Mouse (Mus musculus): ENCODE data around the gene Cacnb4.

Cacnb4 gene

GRCm38 (mm10) chr2:52470044-52470560 lies 206.5 kb downstream of the Cacnb4 start:
- no peak for DNase-seq

GRCm38 (mm10) chr2:52467629-52468028 lies 209.0 kb downstream of the Cacnb4 start:
- no peak for DNase-seq

GRCm38 (mm10) chr2:52461206-52461967 lies 215.2 kb downstream of the Cacnb4 start:
- no peak for DNase-seq

- no peak for DNase-seq
Measured at GRCm38 (mm10) chr2:52455606-52456479, 220.8 kb downstream of the Cacnb4 start.

- DNase-seq, result no peak
Measured at GRCm38 (mm10) chr2:52449818-52450217, 226.8 kb downstream of the Cacnb4 start.

- DNase-seq, result no peak
Measured at GRCm38 (mm10) chr2:52448916-52449315, 227.7 kb downstream of the Cacnb4 start.

- DNase-seq, result no peak
Measured at GRCm38 (mm10) chr2:52446648-52447047, 230.0 kb downstream of the Cacnb4 start.

GRCm38 (mm10) chr2:52442125-52442524 lies 234.5 kb downstream of the Cacnb4 start:
- DNase-seq, result no peak

GRCm38 (mm10) chr2:52440420-52441015 lies 236.1 kb downstream of the Cacnb4 start:
- no peak for DNase-seq

GRCm38 (mm10) chr2:52438437-52438836 lies 238.2 kb downstream of the Cacnb4 start:
- DNase-seq, result no peak

- peak; percentile 73 to 77 for DNase-seq
Measured at GRCm38 (mm10) chr2:52438013-52438412, 238.6 kb downstream of the Cacnb4 start.

GRCm38 (mm10) chr2:52435919-52436632 lies 240.6 kb downstream of the Cacnb4 start:
- no peak for DNase-seq

- no peak for DNase-seq
Measured at GRCm38 (mm10) chr2:52433365-52433764, 243.3 kb downstream of the Cacnb4 start.

- no peak for DNase-seq
Measured at GRCm38 (mm10) chr2:52427383-52427782, 249.2 kb downstream of the Cacnb4 start.

GRCm38 (mm10) chr2:52426041-52426440 lies 250.6 kb downstream of the Cacnb4 start:
- DNase-seq, result no peak

- DNase-seq, result no peak
Measured at GRCm38 (mm10) chr2:52425523-52425795, 251.2 kb downstream of the Cacnb4 start.

GRCm38 (mm10) chr2:52424747-52425522 lies 251.7 kb downstream of the Cacnb4 start, which contains the start of gene Arl5a:
Gene Arl5a (minus strand): TSS chr2:52424901.
- peak; percentile 96 to 99 for DNase-seq

GRCm38 (mm10) chr2:52424248-52424728 lies 252.3 kb downstream of the Cacnb4 start:
- DNase-seq, result peak in 1 of 2 experiments; percentile 66

- no peak for DNase-seq
Measured at GRCm38 (mm10) chr2:52423611-52424247, 252.9 kb downstream of the Cacnb4 start.

GRCm38 (mm10) chr2:52422871-52423610 lies 253.6 kb downstream of the Cacnb4 start:
- no peak for DNase-seq
